Mouse (Mus musculus) olfactory bulb, adult 2 months (tissue): ENCODE results near the gene Tmprss4.

Experiments
- CTCF ChIP-seq: fragments of 200-500 bp; IDR thresholded peaks from 2 replicates; pipeline ENCODE4 v1.5.1; 2012; ENCODE audit warnings: low read depth, mild to moderate bottlenecking, low read length, moderate library complexity; ENCODE audit not compliant: insufficient read depth
- POLR2A ChIP-seq: fragments of 200-500 bp; IDR thresholded peaks from 2 replicates; pipeline ENCODE4 v1.6.1; 2012; ENCODE audit warnings: mild to moderate bottlenecking, low read depth, low read length, moderate library complexity; ENCODE audit not compliant: insufficient read depth

DNA sequence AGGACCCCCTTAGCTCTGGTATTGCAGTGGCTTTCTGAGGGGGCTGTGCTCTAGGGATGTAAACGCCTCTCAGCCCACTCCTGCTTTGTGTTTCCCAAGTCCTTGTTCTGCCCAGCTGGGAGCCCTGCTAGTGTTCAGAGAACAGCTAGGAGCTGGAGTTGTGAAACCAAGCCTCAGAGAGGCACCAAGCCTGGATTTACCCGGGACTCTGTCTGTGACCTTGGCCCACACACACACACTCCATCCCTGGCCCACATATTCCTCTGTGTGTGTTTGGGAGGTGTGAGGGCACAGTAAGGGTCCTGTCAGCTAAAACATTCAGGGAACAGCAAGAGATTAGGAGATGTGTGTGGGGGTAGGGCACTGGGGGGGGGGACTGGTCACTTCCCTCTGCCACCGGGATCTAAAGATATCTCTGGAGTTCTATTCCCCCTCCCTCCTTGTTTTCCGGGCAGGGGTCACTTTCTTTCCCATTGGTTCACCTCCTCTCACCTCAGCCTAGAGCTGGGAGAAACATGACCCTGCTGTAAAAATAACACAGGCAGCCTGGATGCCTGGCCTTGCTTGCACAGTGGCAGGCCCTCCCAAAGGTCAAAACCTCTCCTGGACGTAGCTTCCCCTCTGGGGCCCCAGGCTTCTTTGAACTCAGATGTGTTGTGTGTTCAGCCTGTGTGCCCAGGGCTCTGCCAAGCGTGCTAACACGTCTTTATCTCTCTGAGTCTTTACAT lies 67.3 kb downstream of the Tmprss4 start:
- TF ChIP-seq POLR2A: no peak
- no peak for TF ChIP-seq CTCF
